Mouse (Mus musculus) small intestine, adult 2 months (tissue): ENCODE data around the gene Usf2. TPM values are rescaled to one million over a fixed set of nuclear protein-coding genes. Genes with fewer than 3 reads are reported as not detected.
"Not testable (repeated sequence)": the region's sequence is repeated elsewhere in the genome, so short reads cannot be mapped to it uniquely, and the experiment has no call there.

ENCODE experiments used
- H3K27ac ChIP-seq: fragments of 200-500 bp; 2 replicates; pipeline ENCODE4 v1.5.1; 2012; ENCODE audit warnings: low read depth, low read length, control low read depth, inconsistent platforms; ENCODE audit not compliant: insufficient read depth
- H3K27me3 ChIP-seq: fragments of 200-500 bp; 2 replicates; pipeline ENCODE4 v1.6.1; 2012; ENCODE audit warnings: mild to moderate bottlenecking, moderate library complexity, low read length, inconsistent platforms; ENCODE audit not compliant: control insufficient read depth, insufficient read depth
- H3K36me3 ChIP-seq: fragments of 200-500 bp; 2 replicates; pipeline ENCODE4 v1.6.1; 2012; ENCODE audit warnings: mild to moderate bottlenecking, low read length, control low read depth, inconsistent platforms; ENCODE audit not compliant: control insufficient read depth, insufficient read depth
- H3K4me1 ChIP-seq: fragments of 200-500 bp; 2 replicates; pipeline ENCODE4 v1.6.1; 2012; ENCODE audit warnings: low read length, inconsistent platforms, mixed read lengths; ENCODE audit not compliant: control insufficient read depth, insufficient read depth, insufficient read length
- H3K4me3 ChIP-seq: fragments of 200-500 bp; 2 replicates; pipeline ENCODE4 v1.5.1; 2012; ENCODE audit warnings: low read depth, mild to moderate bottlenecking, control low read depth, inconsistent platforms, low read length, moderate library complexity
- CTCF ChIP-seq: fragments of 200-500 bp; IDR thresholded peaks from 2 replicates; pipeline ENCODE4 v1.5.1; 2012; ENCODE audit warnings: low read depth, mild to moderate bottlenecking, control low read depth, inconsistent platforms, low read length, moderate library complexity, mixed read lengths; ENCODE audit not compliant: insufficient replicate concordance, insufficient read length; ENCODE audit errors: extremely low read depth
- POLR2A ChIP-seq: fragments of 200-500 bp; IDR thresholded peaks from 2 replicates; pipeline ENCODE4 v1.6.1; 2012; ENCODE audit warnings: low read depth, mild to moderate bottlenecking, control low read depth, inconsistent platforms, low read length, moderate library complexity
- WGBS: fragments of 180-500 bp; shearing (Covaris S2); methylation state at CpG from one replicate; pipeline ENCODE4 v1.1.7; 2018; 5-methylcytosine and 5-hydroxymethylcytosine counted together
- polyA plus RNA-seq: library from polyadenylated mRNA; depleted of rRNA; stranded (reverse); fragments of >200 nt; gene quantifications from 2 replicates; pipeline ENCODE4 v1.2.3, GENCODE M21; 2012

Usf2 gene
- polyA plus RNA-seq, 1 experiment = 162 TPM

- H3K4me3 ChIP-seq = no peak overlapping the region
- H3K27ac ChIP-seq = no peak overlapping the region
- WGBS = 29% methylated on average over 3 of the region's 3 CpGs
- TF ChIP-seq POLR2A = no peak
- TF ChIP-seq CTCF = no peak
- peaks cover 7% of the 10 kb centered on the region for H3K4me1 ChIP-seq
- no peaks in the 10 kb centered on the region for H3K27me3 ChIP-seq
- no peaks in the 10 kb centered on the region for H3K36me3 ChIP-seq
These were observed 32.5 kb downstream of the Usf2 start for GRCm38 (mm10) chr7:30924071-30924470.

- not testable (repeated sequence) for H3K36me3 ChIP-seq, H3K27ac ChIP-seq, H3K4me3 ChIP-seq, H3K4me1 ChIP-seq, H3K27me3 ChIP-seq
- WGBS = 72% methylated on average over 3 of the region's 3 CpGs
These were observed 34.1 kb downstream of the Usf2 start for GRCm38 (mm10) chr7:30922490-30922889.

GRCm38 (mm10) chr7:30920217-30920616, 36.4 kb downstream of the Usf2 start:
- peaks cover 8% of the 10 kb centered on the region for H3K4me1 ChIP-seq
- no peak overlapping the region for H3K4me3 ChIP-seq
- H3K27ac ChIP-seq = no peak overlapping the region
- 63% methylated on average over 3 of the region's 3 CpGs for WGBS
- H3K27me3 ChIP-seq = no peaks in the 10 kb centered on the region
- H3K36me3 ChIP-seq = no peaks in the 10 kb centered on the region
- TF ChIP-seq POLR2A = no peak
- TF ChIP-seq CTCF = no peak

GRCm38 (mm10) chr7:30917219-30917618, 39.4 kb downstream of the Usf2 start:
- Histone ChIP-seq H3K27ac (no peak overlapping the region), H3K4me3 (no peak overlapping the region), H3K4me1 (peaks cover 5% of the 10 kb centered on the region), H3K27me3 (no peaks in the 10 kb centered on the region), H3K36me3 (no peaks in the 10 kb centered on the region)
- 29% methylated on average over 4 of the region's 4 CpGs for WGBS
- TF ChIP-seq CTCF = no peak
- no peak for TF ChIP-seq POLR2A

GRCm38 (mm10) chr7:30916713-30917112, 39.9 kb downstream of the Usf2 start:
- peaks cover 5% of the 10 kb centered on the region for H3K4me1 ChIP-seq
- WGBS = 54% methylated on average over 6 of the region's 6 CpGs
- H3K36me3 ChIP-seq = no peaks in the 10 kb centered on the region
- H3K27me3 ChIP-seq = no peaks in the 10 kb centered on the region
- H3K4me3 ChIP-seq = no peak overlapping the region
- no peak for TF ChIP-seq CTCF
- TF ChIP-seq POLR2A = no peak
- no peak overlapping the region for H3K27ac ChIP-seq

- WGBS = 83% methylated on average over 8 of the region's 8 CpGs
- Histone ChIP-seq H3K4me3 (no peak within 1 kb of the TSS), H3K4me1 (peaks cover 5% of the 10 kb centered on the region; the same call in 1 of the 2 replicates), H3K36me3 (no peaks in the 10 kb centered on the region), H3K27me3 (no peaks in the 10 kb centered on the region), H3K27ac (no peak within 1 kb of the TSS)
- no peak for TF ChIP-seq POLR2A
- TF ChIP-seq CTCF = no peak
These were observed 41.9 kb downstream of the Usf2 start, which contains the start of gene Mag for GRCm38 (mm10) chr7:30914732-30915131. TSS of gene Mag (minus strand) at chr7:30914873.

- Histone ChIP-seq H3K36me3 (no peaks in the 10 kb centered on the region), H3K27ac (no peak overlapping the region), H3K4me3 (no peak overlapping the region), H3K4me1 (peaks cover 14% of the 10 kb centered on the region), H3K27me3 (no peaks in the 10 kb centered on the region)
- WGBS = 30% methylated on average over 6 of the region's 6 CpGs
- no peak for TF ChIP-seq POLR2A
- TF ChIP-seq CTCF = no peak
These were observed 46.8 kb downstream of the Usf2 start for GRCm38 (mm10) chr7:30909773-30910172.

GRCm38 (mm10) chr7:30908992-30909431, 47.6 kb downstream of the Usf2 start:
- H3K4me3 ChIP-seq = peak overlapping the region; percentile 43
- H3K27ac ChIP-seq = no peak overlapping the region
- TF ChIP-seq CTCF (no peak), POLR2A (no peak)
- no peaks in the 10 kb centered on the region for H3K36me3 ChIP-seq
- WGBS = 22% methylated on average over 17 of the region's 17 CpGs
- no peaks in the 10 kb centered on the region for H3K27me3 ChIP-seq
- H3K4me1 ChIP-seq = peaks cover 14% of the 10 kb centered on the region
